Mouse (Mus musculus): ENCODE results near the gene Zfp281. TPM values are rescaled to one million over a fixed set of nuclear protein-coding genes. Genes with fewer than 3 reads are reported as not detected.

The Zfp281 gene
- polyA plus RNA-seq, 1 experiment from 2014 or later = 17.9 TPM

DNA sequence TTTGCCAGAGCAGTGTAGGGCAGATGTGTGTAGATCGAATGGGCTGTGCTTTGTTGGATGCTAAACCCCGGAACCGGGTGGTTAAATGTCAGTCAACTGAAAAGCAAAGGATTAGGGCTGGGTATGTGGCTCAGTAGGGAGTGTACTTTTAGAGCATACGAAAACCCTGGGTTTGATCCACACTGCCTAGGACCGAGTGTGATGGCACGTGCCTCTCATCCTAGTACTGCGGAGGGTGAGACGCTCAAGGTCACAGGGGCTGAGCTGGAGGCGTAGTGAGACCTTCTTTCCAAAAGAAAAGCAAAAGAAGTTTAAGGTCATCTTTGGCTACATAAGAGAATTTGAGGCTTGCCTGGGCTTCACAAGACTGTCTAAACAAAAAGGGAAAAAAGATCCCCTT, 34.6 kb downstream of the Zfp281 start:
- no peak overlapping the region for H3K9ac ChIP-seq (ENCODE audit: low read length)
- H3K4me3 ChIP-seq (ENCODE audit: low read depth, low read length) = no peak overlapping the region
- H3K27me3 ChIP-seq (replicated peaks; ENCODE audit: control insufficient read depth, insufficient read depth, low read length) = no peaks in the 10 kb centered on the region
- DNase-seq (ENCODE audit: low spot score) = no peak
- 91% methylated on average over 9 of the region's 9 CpGs for WGBS
- no peak overlapping the region for H3K4me2 ChIP-seq (ENCODE audit: low read length)
- no peak for ATAC-seq (replicated peaks; ENCODE audit: low FRiP score, low TSS enrichment, low read depth)
- no peaks in the 10 kb centered on the region for H3K9me3 ChIP-seq (ENCODE audit: control insufficient read depth, low read length)
- H3K27ac ChIP-seq (ENCODE audit: low read depth) = no peak overlapping the region
- H3K4me1 ChIP-seq (replicated peaks; ENCODE audit: control insufficient read depth, insufficient read depth, low read length) = peaks cover 11% of the 10 kb centered on the region
- H3K36me3 ChIP-seq (ENCODE audit: control insufficient read depth, insufficient read depth, low read length) = no peaks in the 10 kb centered on the region

GRCm38 (mm10) chr1:136659917-136660316, 35.2 kb downstream of the Zfp281 start:
- 72% methylated on average over 9 of the region's 9 CpGs for WGBS

DNA sequence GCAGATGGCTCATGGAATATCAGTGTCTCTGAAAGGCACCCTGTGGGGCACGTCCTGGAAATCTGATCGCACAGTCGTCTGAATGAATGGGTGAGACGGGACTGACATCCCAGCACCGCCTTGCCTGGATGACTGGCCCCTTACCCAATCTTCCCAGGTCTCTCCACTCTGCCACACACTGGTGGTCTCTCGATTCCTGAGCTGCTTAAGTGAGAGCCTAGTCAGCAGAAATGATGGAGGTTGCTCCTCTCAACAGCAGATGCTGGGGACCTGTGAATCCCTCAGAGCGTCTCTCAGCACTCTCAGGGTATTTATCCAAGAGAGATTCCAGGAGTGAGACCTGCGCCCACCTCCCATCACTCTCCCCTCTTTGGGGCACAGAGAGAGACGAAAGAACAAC, 36.8 kb downstream of the Zfp281 start:
- H3K4me1 ChIP-seq (replicated peaks; ENCODE audit: control insufficient read depth, insufficient read depth, low read length) = peaks cover 11% of the 10 kb centered on the region
- H3K27me3 ChIP-seq (replicated peaks; ENCODE audit: control insufficient read depth, insufficient read depth, low read length) = no peaks in the 10 kb centered on the region
- H3K27ac ChIP-seq (ENCODE audit: low read depth) = no peak overlapping the region
- H3K4me2 ChIP-seq (ENCODE audit: low read length) = no peak overlapping the region
- H3K4me3 ChIP-seq (ENCODE audit: low read depth, low read length) = no peak overlapping the region
- H3K36me3 ChIP-seq (ENCODE audit: control insufficient read depth, insufficient read depth, low read length) = no peaks in the 10 kb centered on the region
- WGBS = 30% methylated on average over 9 of the region's 9 CpGs
- no peaks in the 10 kb centered on the region for H3K9me3 ChIP-seq (ENCODE audit: control insufficient read depth, low read length)
- no peak overlapping the region for H3K9ac ChIP-seq (ENCODE audit: low read length)
- DNase-seq (ENCODE audit: low spot score) (no peak), ATAC-seq (replicated peaks; ENCODE audit: low FRiP score, low TSS enrichment, low read depth) (no peak)

More at GRCm38 (mm10) chr1:136659917-136660316, 35.2 kb downstream of the Zfp281 start:
- H3K9ac ChIP-seq (ENCODE audit: low read length) = no peak overlapping the region
- H3K4me2 ChIP-seq (ENCODE audit: low read length) = no peak overlapping the region
- no peak for DNase-seq (ENCODE audit: low spot score)
- H3K36me3 ChIP-seq (ENCODE audit: control insufficient read depth, insufficient read depth, low read length) = no peaks in the 10 kb centered on the region
- no peak overlapping the region for H3K27ac ChIP-seq (ENCODE audit: low read depth)
- H3K27me3 ChIP-seq (replicated peaks; ENCODE audit: control insufficient read depth, insufficient read depth, low read length) = no peaks in the 10 kb centered on the region
- no peak for ATAC-seq (replicated peaks; ENCODE audit: low FRiP score, low TSS enrichment, low read depth)
- H3K4me1 ChIP-seq (replicated peaks; ENCODE audit: control insufficient read depth, insufficient read depth, low read length) = peaks cover 11% of the 10 kb centered on the region
- no peak overlapping the region for H3K4me3 ChIP-seq (ENCODE audit: low read depth, low read length)
- no peaks in the 10 kb centered on the region for H3K9me3 ChIP-seq (ENCODE audit: control insufficient read depth, low read length)

DNA sequence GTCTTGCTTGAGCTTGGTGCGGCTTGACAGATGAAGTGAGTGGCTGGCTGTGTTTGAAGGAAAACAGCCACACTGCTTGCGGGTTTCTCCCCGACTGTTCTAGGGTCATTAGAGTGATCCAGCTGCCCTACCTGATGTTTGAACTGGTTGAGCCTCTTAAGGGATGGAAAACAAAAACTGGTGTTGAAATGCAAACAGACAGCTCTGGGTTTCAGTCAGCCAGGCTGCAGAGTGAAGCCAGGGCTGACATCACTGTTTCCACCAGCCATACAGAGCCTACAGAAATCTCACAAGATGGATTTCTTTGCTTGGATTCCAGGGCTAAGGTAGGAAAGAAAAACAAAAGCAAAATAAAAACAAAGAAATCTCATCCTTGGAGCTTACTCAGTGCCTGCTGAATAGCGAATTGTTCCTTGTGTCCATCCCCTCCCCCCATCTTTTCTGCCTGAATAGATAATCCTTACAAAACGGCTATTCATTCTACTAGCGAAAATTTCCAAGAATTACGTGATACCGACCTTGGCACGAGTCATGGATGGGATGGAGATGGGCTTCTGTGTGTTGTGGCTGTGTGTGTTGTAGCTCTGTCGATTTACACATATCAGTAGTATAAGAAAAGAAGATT, 37.4 kb downstream of the Zfp281 start:
- Histone ChIP-seq H3K4me2 (ENCODE audit: low read length) (no peak overlapping the region), H3K4me1 (replicated peaks; ENCODE audit: control insufficient read depth, insufficient read depth, low read length) (peaks cover 11% of the 10 kb centered on the region), H3K27ac (ENCODE audit: low read depth) (no peak overlapping the region), H3K27me3 (replicated peaks; ENCODE audit: control insufficient read depth, insufficient read depth, low read length) (no peaks in the 10 kb centered on the region), H3K4me3 (ENCODE audit: low read depth, low read length) (no peak overlapping the region), H3K9me3 (ENCODE audit: control insufficient read depth, low read length) (no peaks in the 10 kb centered on the region), H3K36me3 (ENCODE audit: control insufficient read depth, insufficient read depth, low read length) (no peaks in the 10 kb centered on the region), H3K9ac (ENCODE audit: low read length) (no peak overlapping the region)
- ATAC-seq (replicated peaks; ENCODE audit: low FRiP score, low TSS enrichment, low read depth) = no peak
- WGBS = 35% methylated on average over 10 of the region's 10 CpGs
- no peak for DNase-seq (ENCODE audit: low spot score)

DNA sequence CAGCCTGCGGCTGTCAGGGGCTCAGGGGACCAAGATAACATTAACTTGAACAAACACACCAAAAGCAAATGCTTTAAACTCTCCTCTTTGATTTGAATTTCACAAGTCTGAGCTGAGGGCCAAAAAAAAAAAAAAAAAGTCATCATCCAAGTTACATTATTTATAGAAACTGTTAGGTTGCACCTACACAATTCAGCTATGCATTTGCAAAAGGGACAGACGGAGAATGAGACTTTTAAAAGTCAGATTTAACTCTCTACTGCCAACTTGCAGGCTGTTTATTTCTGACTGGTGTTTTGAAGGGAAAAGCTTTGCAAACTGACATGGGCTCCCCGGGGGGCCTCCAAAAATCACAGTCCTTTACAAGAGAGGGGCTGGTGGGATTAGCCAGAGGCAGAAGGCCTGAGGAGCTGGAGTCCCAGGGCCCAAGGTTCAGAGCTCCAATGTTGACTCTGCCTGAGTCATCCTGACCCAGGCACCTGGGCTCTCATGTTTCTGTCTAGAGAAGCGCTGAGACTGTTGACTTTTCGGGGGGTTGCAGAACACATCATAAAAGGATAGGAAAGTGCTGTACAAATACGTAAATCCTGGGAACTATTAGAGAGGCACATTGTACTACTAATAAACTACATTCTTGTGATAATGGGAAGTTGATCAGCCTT, 40.4 kb downstream of the Zfp281 start:
- no peak overlapping the region for H3K4me3 ChIP-seq (ENCODE audit: low read depth, low read length)
- DNase-seq (ENCODE audit: low spot score) = no peak
- no peak overlapping the region for H3K27ac ChIP-seq (ENCODE audit: low read depth)
- ATAC-seq (replicated peaks; ENCODE audit: low FRiP score, low TSS enrichment, low read depth) = peak; percentile 79
- WGBS = 42% methylated on average over 6 of the region's 6 CpGs
- peaks cover 11% of the 10 kb centered on the region for H3K4me1 ChIP-seq (replicated peaks; ENCODE audit: control insufficient read depth, insufficient read depth, low read length)
- H3K27me3 ChIP-seq (replicated peaks; ENCODE audit: control insufficient read depth, insufficient read depth, low read length) = no peaks in the 10 kb centered on the region
- no peaks in the 10 kb centered on the region for H3K9me3 ChIP-seq (ENCODE audit: control insufficient read depth, low read length)
- no peaks in the 10 kb centered on the region for H3K36me3 ChIP-seq (ENCODE audit: control insufficient read depth, insufficient read depth, low read length)
- no peak overlapping the region for H3K4me2 ChIP-seq (ENCODE audit: low read length)
- H3K9ac ChIP-seq (ENCODE audit: low read length) = no peak overlapping the region

DNA sequence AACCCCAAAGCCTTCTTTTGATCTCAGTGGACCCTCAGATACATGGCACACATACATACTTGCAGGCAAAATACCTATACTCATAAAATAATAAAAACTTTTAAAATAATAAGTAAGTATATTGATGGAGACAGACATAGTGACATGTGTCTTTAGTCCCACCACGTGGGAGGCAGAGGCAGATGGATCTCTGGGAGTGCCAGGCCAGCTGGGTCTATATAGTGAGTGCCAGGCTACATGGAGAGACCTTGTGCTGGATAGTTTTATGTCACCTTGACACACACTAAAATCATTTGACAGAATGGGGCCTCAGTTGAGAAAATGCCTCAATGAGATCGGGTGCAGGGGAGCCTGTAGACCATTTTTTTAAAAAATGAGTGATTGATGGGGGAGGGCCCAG, 41.8 kb downstream of the Zfp281 start:
- Histone ChIP-seq H3K4me2 (ENCODE audit: low read length) (no peak overlapping the region), H3K27me3 (replicated peaks; ENCODE audit: control insufficient read depth, insufficient read depth, low read length) (no peaks in the 10 kb centered on the region), H3K27ac (ENCODE audit: low read depth) (no peak overlapping the region), H3K9me3 (ENCODE audit: control insufficient read depth, low read length) (no peaks in the 10 kb centered on the region), H3K36me3 (ENCODE audit: control insufficient read depth, insufficient read depth, low read length) (no peaks in the 10 kb centered on the region), H3K4me3 (ENCODE audit: low read depth, low read length) (no peak overlapping the region), H3K4me1 (replicated peaks; ENCODE audit: control insufficient read depth, insufficient read depth, low read length) (peaks cover 9% of the 10 kb centered on the region), H3K9ac (ENCODE audit: low read length) (no peak overlapping the region)
- DNase-seq (ENCODE audit: low spot score) (no peak), ATAC-seq (replicated peaks; ENCODE audit: low FRiP score, low TSS enrichment, low read depth) (no peak)
- 65% methylated on average over 2 of the region's 2 CpGs for WGBS

GRCm38 (mm10) chr1:136669926-136670325, 45.2 kb downstream of the Zfp281 start:
- H3K9ac ChIP-seq (ENCODE audit: low read length) = no peak overlapping the region
- H3K4me1 ChIP-seq (replicated peaks; ENCODE audit: control insufficient read depth, insufficient read depth, low read length) = no peaks in the 10 kb centered on the region; the same call in 1 of the 2 replicates
- H3K9me3 ChIP-seq (ENCODE audit: control insufficient read depth, low read length) = no peaks in the 10 kb centered on the region
- H3K4me2 ChIP-seq (ENCODE audit: low read length) = no peak overlapping the region
- no peaks in the 10 kb centered on the region for H3K27me3 ChIP-seq (replicated peaks; ENCODE audit: control insufficient read depth, insufficient read depth, low read length)
- no peak overlapping the region for H3K27ac ChIP-seq (ENCODE audit: low read depth)
- H3K36me3 ChIP-seq (ENCODE audit: control insufficient read depth, insufficient read depth, low read length) = no peaks in the 10 kb centered on the region
- 62% methylated on average over 7 of the region's 7 CpGs for WGBS
- DNase-seq (ENCODE audit: low spot score) (no peak), ATAC-seq (replicated peaks; ENCODE audit: low FRiP score, low TSS enrichment, low read depth) (no peak)
- H3K4me3 ChIP-seq (ENCODE audit: low read depth, low read length) = no peak overlapping the region

- Histone ChIP-seq H3K4me2 (ENCODE audit: low read length) (peak overlapping the region; percentile 3; the same call in 1 of the 2 replicates), H3K27me3 (replicated peaks; ENCODE audit: control insufficient read depth, insufficient read depth, low read length) (no peaks in the 10 kb centered on the region), H3K27ac (ENCODE audit: low read depth) (no peak overlapping the region), H3K9ac (ENCODE audit: low read length) (no peak overlapping the region), H3K36me3 (ENCODE audit: control insufficient read depth, insufficient read depth, low read length) (no peaks in the 10 kb centered on the region), H3K4me3 (ENCODE audit: low read depth, low read length) (no peak overlapping the region), H3K9me3 (ENCODE audit: control insufficient read depth, low read length) (no peaks in the 10 kb centered on the region), H3K4me1 (replicated peaks; ENCODE audit: control insufficient read depth, insufficient read depth, low read length) (no peaks in the 10 kb centered on the region; the same call in 1 of the 2 replicates)
- WGBS = 37% methylated on average over 16 of the region's 16 CpGs
- no peak for DNase-seq (ENCODE audit: low spot score)
- ATAC-seq (replicated peaks; ENCODE audit: low FRiP score, low TSS enrichment, low read depth) = no peak; the same call in 1 of the 2 replicates
Measured at GRCm38 (mm10) chr1:136670421-136670820, 45.7 kb downstream of the Zfp281 start.

Measured in intestine, embryonic 14.5 days (tissue).